Comparison of ENCODE assay signal across 28 mouse cellular contexts in the genomic region with DNA sequence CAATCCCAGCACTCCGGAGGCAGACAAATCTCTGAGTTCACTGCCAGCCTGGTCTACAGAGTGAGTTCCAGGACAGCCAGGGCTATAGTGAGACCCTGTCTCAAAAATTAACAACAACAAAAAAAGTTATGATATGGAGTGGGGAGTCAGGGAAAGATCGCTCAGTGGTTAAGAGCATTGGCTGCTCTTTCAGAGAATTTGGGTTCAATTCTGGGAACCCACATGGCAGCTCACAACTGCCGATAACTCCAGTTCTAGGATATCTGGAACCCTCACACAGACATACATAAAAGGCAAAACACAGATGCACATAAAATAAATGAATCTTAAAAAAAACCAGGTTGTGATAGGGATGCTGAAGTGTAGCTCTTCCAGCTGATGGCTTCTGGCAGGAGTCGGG.
DNase-seq lines count a peak whose midpoint lies in the region; ATAC-seq and TF ChIP-seq lines count a peak whose summit lies in the region.
"Had no signal": no experiment of that assay in that cellular context is flagged by ENCODE, and none has a peak within 500 bp of the region (broad histone marks: within the 10 kb centered on the region; RNA-seq: fewer than 3 reads in every experiment).

No protein-coding gene starts in this region.

- H3K4me3 ChIP-seq in G1E (ENCODE audit: low read depth, low read length), result no peak overlapping the region; the same call in 1 of the 2 replicates
- H3K4me3 ChIP-seq in liver, embryonic 14.5 days (ENCODE audit: insufficient read depth in 1 of 2, low read depth in 2 of 2, low read length in 2 of 2), result no peak overlapping the region
- no peak overlapping the region for H3K4me3 ChIP-seq in neural tube, embryonic 15.5 days (replicated peaks)
- no peak overlapping the region for H3K4me3 ChIP-seq in left cerebral cortex, adult 2 months
- H3K4me3 ChIP-seq: embryonic facial prominence, embryonic 10.5 days; embryonic facial prominence, embryonic 13.5 days; erythroblast, embryonic 14.5 days; forebrain, embryonic 12.5 days; heart, adult 2 months; heart, embryonic 10.5 days; heart, embryonic 13.5 days had no signal

- peaks cover 53% of the 10 kb centered on the region for H3K4me1 ChIP-seq in G1E (ENCODE audit: insufficient read depth, low read depth, low read length)
- H3K4me1 ChIP-seq in liver, embryonic 14.5 days (replicated peaks; ENCODE audit: control insufficient read depth in 2 of 2, insufficient read depth in 2 of 2, low read length in 1 of 2), result peaks cover 0 to 9% of the 10 kb centered on the region in 2 experiments; a peak in 1 of 4 replicates
- no peaks in the 10 kb centered on the region for H3K4me1 ChIP-seq in neural tube, embryonic 15.5 days
- H3K4me1 ChIP-seq: embryonic facial prominence, embryonic 13.5 days; forebrain, embryonic 12.5 days; heart, embryonic 13.5 days had no signal

- no peak overlapping the region for H3K4me2 ChIP-seq in liver, embryonic 14.5 days (ENCODE audit: low read depth)
- no peak overlapping the region for H3K4me2 ChIP-seq in neural tube, embryonic 15.5 days
- H3K4me2 ChIP-seq: embryonic facial prominence, embryonic 13.5 days; forebrain, embryonic 12.5 days; heart, embryonic 13.5 days; hindbrain, embryonic 14.5 days had no signal

- H3K9me3 ChIP-seq in G1E (replicated peaks), result no peaks in the 10 kb centered on the region
- no peaks in the 10 kb centered on the region for H3K9me3 ChIP-seq in liver, embryonic 14.5 days (ENCODE audit: control insufficient read depth, low read length)
- no peaks in the 10 kb centered on the region for H3K9me3 ChIP-seq in neural tube, embryonic 15.5 days (replicated peaks)
- H3K9me3 ChIP-seq: embryonic facial prominence, embryonic 10.5 days; forebrain, embryonic 12.5 days; heart, embryonic 10.5 days had no signal

- WGBS in liver, embryonic 14.5 days (ENCODE audit: insufficient replicate concordance), result 46% methylated on average over 4 of the region's 4 CpGs
- whole genome bisulfite sequencing in neural tube, embryonic 15.5 days, result 96% methylated on average over 4 of the region's 4 CpGs

- H3K36me3 ChIP-seq in G1E (replicated peaks), result peaks cover 37% of the 10 kb centered on the region
- H3K36me3 ChIP-seq in liver, embryonic 14.5 days (replicated peaks; ENCODE audit: control insufficient read depth, insufficient read depth, low read depth), result no peaks in the 10 kb centered on the region; the same call in 1 of the 2 replicates
- peaks cover 8% of the 10 kb centered on the region; the same call in 1 of the 2 replicates for H3K36me3 ChIP-seq in neural tube, embryonic 15.5 days

- H3K9ac ChIP-seq in liver, embryonic 14.5 days (replicated peaks), result no peak overlapping the region
- H3K9ac ChIP-seq in neural tube, embryonic 15.5 days (replicated peaks), result no peak overlapping the region
- H3K9ac ChIP-seq: embryonic facial prominence, embryonic 13.5 days; forebrain, embryonic 12.5 days; heart, embryonic 13.5 days; hindbrain, embryonic 14.5 days had no signal

- peak; percentile 19; the same call in 1 of the 2 replicates for TF ChIP-seq EP300 in liver, embryonic 14.5 days (IDR thresholded peaks at IDR 0.05; ENCODE audit: low read depth)

- TF ChIP-seq CTCF in G1E (IDR thresholded peaks at IDR 0.05; ENCODE audit: low read depth, low read length), result no peak
- TF ChIP-seq CTCF in liver, embryonic 14.5 days (IDR thresholded peaks at IDR 0.05; ENCODE audit: low read depth), result no peak
- no peak for TF ChIP-seq CTCF in left cerebral cortex, adult 2 months (IDR thresholded peaks at IDR 0.05)

- intact Hi-C loops in left cerebral cortex, adult 2 months (cut with DNase I), result no loop called here

- no peaks in the 10 kb centered on the region for H3K27me3 ChIP-seq in G1E (ENCODE audit: insufficient read depth, low read length)
- no peaks in the 10 kb centered on the region for H3K27me3 ChIP-seq in liver, embryonic 14.5 days (ENCODE audit: control insufficient read depth, insufficient read depth, low read length)
- H3K27me3 ChIP-seq in neural tube, embryonic 15.5 days (replicated peaks), result no peaks in the 10 kb centered on the region
- H3K27me3 ChIP-seq: CH12.LX; embryonic facial prominence, embryonic 13.5 days; forebrain, embryonic 12.5 days; heart, embryonic 13.5 days had no signal

- no peak for DNase-seq in G1E (ENCODE audit: low spot score)
- DNase-seq in c-Kit-positive CD71-positive TER-119-positive erythroid progenitor cells, embryonic 14.5 days (ENCODE audit: low spot score), result peak; percentile 66
- DNase-seq in liver, embryonic 14.5 days (ENCODE audit: low read depth in 3 of 3, low spot score in 3 of 3), result peak in 1 of 3 experiments; percentile 46
- DNase-seq in right cerebral cortex, postnatal 10 days (ENCODE audit: low spot score in 2 of 2), result no peak
- DNase-seq in left cerebral cortex, adult 2 months (ENCODE audit: extremely low spot score in 1 of 2, low spot score in 2 of 2), result no peak
- DNase-seq: B cell, adult 2 months; cerebellum, adult 11-12 months; cerebellum, adult 8-10 months; cerebellum, postnatal 10 days; cerebellum, postnatal 36 days; embryo, embryonic 11 days; gastrocnemius, postnatal 10 days; gastrocnemius, postnatal 36 days; heart, adult 2 months; heart, postnatal 14 days; heart, postnatal 4 days had no signal

- H3K27ac ChIP-seq in liver, embryonic 14.5 days, result no peak overlapping the region
- H3K27ac ChIP-seq in neural tube, embryonic 15.5 days (replicated peaks), result no peak overlapping the region
- no peak overlapping the region for H3K27ac ChIP-seq in left cerebral cortex, adult 2 months
- H3K27ac ChIP-seq: embryonic facial prominence, embryonic 10.5 days; embryonic facial prominence, embryonic 13.5 days; forebrain, embryonic 12.5 days; heart, adult 2 months; heart, embryonic 10.5 days; heart, embryonic 13.5 days; hindbrain, embryonic 14.5 days; hindbrain, postnatal 0 days had no signal

- peak; percentile 41 for ATAC-seq in G1E (ENCODE audit: extremely low read depth, insufficient number of reproducible peaks, low FRiP score, poor library complexity, severe bottlenecking)
- ATAC-seq in liver, embryonic 14.5 days (ENCODE audit: insufficient read depth), result peak; percentile 69; the same call in 1 of the 2 replicates
- no peak for ATAC-seq in neural tube, embryonic 15.5 days (ENCODE audit: low FRiP score)
- ATAC-seq: forebrain, embryonic 16.5 days; hindbrain, postnatal 0 days; inflammation-experienced regulatory T-cells, adult 6 months had no signal
